Mouse (Mus musculus) testis, adult 2 months (tissue): ENCODE measurements around the gene Syt8.

Experiments
- CTCF ChIP-seq: fragments of 200-500 bp; IDR thresholded peaks from 2 replicates; pipeline ENCODE4 v1.5.1; 2012; ENCODE audit warnings: low read depth, mild to moderate bottlenecking, inconsistent platforms, low read length, moderate library complexity; ENCODE audit not compliant: control insufficient read depth, insufficient read depth, insufficient replicate concordance
- POLR2A ChIP-seq: fragments of 200-500 bp; IDR thresholded peaks from 2 replicates; pipeline ENCODE4 v1.6.1; 2012; ENCODE audit warnings: low read depth, mild to moderate bottlenecking, inconsistent platforms, low read length, moderate library complexity; ENCODE audit not compliant: control insufficient read depth

DNA sequence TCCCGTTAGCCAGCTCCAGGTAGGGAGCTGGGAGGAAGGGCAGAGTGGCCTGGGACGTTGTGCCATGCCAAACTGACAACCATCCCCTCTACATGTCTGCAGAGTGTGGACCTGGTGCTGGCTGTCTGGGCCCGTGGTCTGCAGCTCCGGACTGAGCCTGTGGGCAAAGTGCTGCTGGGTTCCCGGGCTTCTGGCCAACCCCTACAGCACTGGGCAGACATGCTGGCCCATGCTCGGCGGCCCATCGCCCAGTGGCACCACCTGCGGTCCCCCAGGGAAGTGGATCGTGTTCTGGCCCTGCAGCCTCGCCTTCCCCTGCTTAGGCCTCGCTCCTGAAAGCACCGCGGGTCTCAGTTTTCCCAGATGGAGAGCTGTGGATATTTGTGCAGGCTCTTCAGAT lies 5.3 kb downstream of the Syt8 start:
- TF ChIP-seq CTCF (no peak), POLR2A (no peak)
